Mouse (Mus musculus): ENCODE measurements around the gene Rps28. TPM values are rescaled to one million over a fixed set of nuclear protein-coding genes. Genes with fewer than 3 reads are reported as not detected.

Rps28 gene
- polyA plus RNA-seq, 1 experiment from 2014 or later: 894 TPM

DNA sequence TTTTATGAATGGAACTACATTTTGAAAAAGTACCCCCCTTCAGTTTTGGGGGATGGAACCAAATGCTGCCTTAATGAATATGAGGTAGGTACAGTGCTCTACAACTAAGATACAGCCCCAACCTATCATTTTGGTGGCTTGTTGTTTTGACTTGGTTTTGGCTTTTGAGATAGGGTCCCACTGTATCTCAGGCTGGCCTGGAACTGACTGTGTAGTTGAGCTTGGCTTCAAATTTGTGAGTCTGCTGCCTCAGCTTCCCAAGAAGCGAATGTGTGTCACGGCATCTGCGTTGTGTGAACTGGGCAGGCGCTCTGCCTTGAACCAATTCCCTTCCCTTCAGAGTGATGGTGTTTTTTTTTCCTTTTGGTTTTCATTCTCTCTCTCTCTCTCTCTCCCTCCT is 52.7 kb downstream of the Rps28 start:
- Histone ChIP-seq H3K4me2 (ENCODE audit: low read depth, low read length) (no peak overlapping the region), H3K27ac (ENCODE audit: low read length) (no peak overlapping the region), H3K4me1 (ENCODE audit: control insufficient read depth, insufficient read depth, low read length) (no peaks in the 10 kb centered on the region), H3K36me3 (ENCODE audit: control insufficient read depth, insufficient read depth, low read length) (0 out of 2 replicates have a peak, but pooled peaks cover under 1% of the 10 kb centered on the region), H3K4me3 (ENCODE audit: low read length) (no peak overlapping the region), H3K9ac (ENCODE audit: low read depth, low read length) (no peak overlapping the region), H3K27me3 (replicated peaks; ENCODE audit: control insufficient read depth, insufficient read depth, low read length) (no peaks in the 10 kb centered on the region), H3K9me3 (ENCODE audit: control insufficient read depth, low read length) (no peaks in the 10 kb centered on the region)
- no peak for ATAC-seq
- WGBS: 92% methylated on average over 4 of the region's 4 CpGs

Other genes starting within 250 kb of the Rps28 start
- 38.1 and 39.6 TPM in 2 replicates for gene Zfp414, start 195.5 kb downstream of the Rps28 start, polyA plus RNA-seq (2015; fragmentation: Nextera tagmentation; extraction: Ambion mirVana)
- 0.60 and 1.1 TPM in 2 replicates for gene Pram1, start 186.5 kb downstream of the Rps28 start, polyA plus RNA-seq (2015; fragmentation: Nextera tagmentation; extraction: Ambion mirVana)
- 271 and 290 TPM in 2 replicates for gene Hnrnpm, start 137.7 kb downstream of the Rps28 start, polyA plus RNA-seq (2015; fragmentation: Nextera tagmentation; extraction: Ambion mirVana)
- gene March2, start 105.9 kb downstream of the Rps28 start, polyA plus RNA-seq (2015; fragmentation: Nextera tagmentation; extraction: Ambion mirVana): 50.4 and 54.7 TPM in 2 replicates
- 193 and 220 TPM in 2 replicates for gene Rab11b, start 64.0 kb downstream of the Rps28 start, polyA plus RNA-seq (2015; fragmentation: Nextera tagmentation; extraction: Ambion mirVana)
- 22.4 and 24.5 TPM in 2 replicates for gene Angptl4, start 42.7 kb downstream of the Rps28 start, polyA plus RNA-seq (2015; fragmentation: Nextera tagmentation; extraction: Ambion mirVana)
- 22.7 and 23.5 TPM in 2 replicates for gene Kank3, start 14.0 kb downstream of the Rps28 start, polyA plus RNA-seq (2015; fragmentation: Nextera tagmentation; extraction: Ambion mirVana)
- 533 and 550 TPM in 2 replicates for gene Ndufa7, start within 50 bp of the Rps28 start, polyA plus RNA-seq (2015; fragmentation: Nextera tagmentation; extraction: Ambion mirVana)
- 47.6 and 53.8 TPM in 2 replicates for gene Cd320, start 18.5 kb upstream of the Rps28 start, polyA plus RNA-seq (2015; fragmentation: Nextera tagmentation; extraction: Ambion mirVana)
- gene Gm7029, start 49.3 kb upstream of the Rps28 start, polyA plus RNA-seq (2015; fragmentation: Nextera tagmentation; extraction: Ambion mirVana): not detected in 2 replicates
- gene Kifc1, start 66.1 kb upstream of the Rps28 start, polyA plus RNA-seq (2015; fragmentation: Nextera tagmentation; extraction: Ambion mirVana): 5.9 and 7.0 TPM in 2 replicates
- 0.40 TPM in 1 of 2 replicates, not detected in the other for gene Platr17, start 80.6 kb upstream of the Rps28 start, polyA plus RNA-seq (2015; fragmentation: Nextera tagmentation; extraction: Ambion mirVana)
- 37.6 and 41.6 TPM in 2 replicates for gene Daxx, start 84.9 kb upstream of the Rps28 start, polyA plus RNA-seq (2015; fragmentation: Nextera tagmentation; extraction: Ambion mirVana)
- 44.5 and 45.8 TPM in 2 replicates for gene Tapbp, start 91.3 kb upstream of the Rps28 start, polyA plus RNA-seq (2015; fragmentation: Nextera tagmentation; extraction: Ambion mirVana)
- gene Zbtb22, start 91.3 kb upstream of the Rps28 start, polyA plus RNA-seq (2015; fragmentation: Nextera tagmentation; extraction: Ambion mirVana): 12.9 and 15.0 TPM in 2 replicates
- 24.4 and 25.9 TPM in 2 replicates for gene Rgl2, start 105.0 kb upstream of the Rps28 start, polyA plus RNA-seq (2015; fragmentation: Nextera tagmentation; extraction: Ambion mirVana)
- 150 and 167 TPM in 2 replicates for gene Pfdn6, start 115.8 kb upstream of the Rps28 start, polyA plus RNA-seq (2015; fragmentation: Nextera tagmentation; extraction: Ambion mirVana)
- 24.3 and 26.1 TPM in 2 replicates for gene Wdr46, start 116.1 kb upstream of the Rps28 start, polyA plus RNA-seq (2015; fragmentation: Nextera tagmentation; extraction: Ambion mirVana)
- 12.6 and 15.5 TPM in 2 replicates for gene B3galt4, start 126.9 kb upstream of the Rps28 start, polyA plus RNA-seq (2015; fragmentation: Nextera tagmentation; extraction: Ambion mirVana)
- 46.3 and 48.1 TPM in 2 replicates for gene Vps52, start 131.2 kb upstream of the Rps28 start, polyA plus RNA-seq (2015; fragmentation: Nextera tagmentation; extraction: Ambion mirVana)
- 1,753 and 1,902 TPM in 2 replicates for gene Rps18, start 131.4 kb upstream of the Rps28 start, polyA plus RNA-seq (2015; fragmentation: Nextera tagmentation; extraction: Ambion mirVana)
- 307 and 325 TPM in 2 replicates for gene H2-K1, start 175.8 kb upstream of the Rps28 start, polyA plus RNA-seq (2015; fragmentation: Nextera tagmentation; extraction: Ambion mirVana)
- 9.3 and 12.1 TPM in 2 replicates for gene Ring1, start 200.1 kb upstream of the Rps28 start, polyA plus RNA-seq (2015; fragmentation: Nextera tagmentation; extraction: Ambion mirVana)
- 66.0 and 66.7 TPM in 2 replicates for gene H2-Ke6, start 203.5 kb upstream of the Rps28 start, polyA plus RNA-seq (2015; fragmentation: Nextera tagmentation; extraction: Ambion mirVana)
- gene Slc39a7, start 207.1 kb upstream of the Rps28 start, polyA plus RNA-seq (2015; fragmentation: Nextera tagmentation; extraction: Ambion mirVana): 171 and 176 TPM in 2 replicates
- 37.6 and 38.4 TPM in 2 replicates for gene Rxrb, start 207.2 kb upstream of the Rps28 start, polyA plus RNA-seq (2015; fragmentation: Nextera tagmentation; extraction: Ambion mirVana)
- 0.20 and 0.45 TPM in 2 replicates for gene Col11a2, start 214.9 kb upstream of the Rps28 start, polyA plus RNA-seq (2015; fragmentation: Nextera tagmentation; extraction: Ambion mirVana)